Mouse (Mus musculus): Measurements from ENCODE around the gene Cdhr1.
"Not testable (repeated sequence)": the region's sequence is repeated elsewhere in the genome, so short reads cannot be mapped to it uniquely, and the experiment has no call there.

The Cdhr1 gene

DNA sequence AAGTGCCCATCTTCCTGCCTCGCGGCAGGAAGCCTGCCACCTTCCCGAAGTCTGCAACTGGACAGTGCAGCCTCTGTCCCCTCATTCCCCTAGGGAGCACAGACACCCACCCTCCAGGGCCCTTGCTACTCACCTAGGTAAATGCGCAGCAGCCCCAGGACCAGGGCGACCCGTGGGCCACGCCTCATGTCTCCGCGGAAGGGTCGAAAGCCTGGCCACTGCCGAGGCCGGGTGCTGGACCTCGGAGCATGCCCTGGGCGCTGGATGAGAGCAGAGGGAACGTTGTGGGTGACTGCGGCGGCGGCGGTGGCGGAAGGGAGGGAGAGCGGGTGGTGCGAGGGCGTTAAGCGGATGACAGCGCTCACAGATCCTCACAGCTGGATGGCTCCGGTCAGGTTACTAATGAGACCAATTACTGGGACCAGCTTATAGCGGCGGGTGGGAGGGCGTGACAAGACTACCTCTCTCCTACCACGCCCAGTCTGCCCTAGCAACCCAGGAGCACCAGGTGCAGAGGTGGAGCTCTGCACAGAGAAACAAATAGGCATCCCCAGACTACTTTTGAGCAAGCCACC lies at the start of gene Cdhr1:
TSS of gene Cdhr1 (minus strand) at position 392 of the 575 bp plus-strand sequence.
- no peak for DNase-seq

DNA sequence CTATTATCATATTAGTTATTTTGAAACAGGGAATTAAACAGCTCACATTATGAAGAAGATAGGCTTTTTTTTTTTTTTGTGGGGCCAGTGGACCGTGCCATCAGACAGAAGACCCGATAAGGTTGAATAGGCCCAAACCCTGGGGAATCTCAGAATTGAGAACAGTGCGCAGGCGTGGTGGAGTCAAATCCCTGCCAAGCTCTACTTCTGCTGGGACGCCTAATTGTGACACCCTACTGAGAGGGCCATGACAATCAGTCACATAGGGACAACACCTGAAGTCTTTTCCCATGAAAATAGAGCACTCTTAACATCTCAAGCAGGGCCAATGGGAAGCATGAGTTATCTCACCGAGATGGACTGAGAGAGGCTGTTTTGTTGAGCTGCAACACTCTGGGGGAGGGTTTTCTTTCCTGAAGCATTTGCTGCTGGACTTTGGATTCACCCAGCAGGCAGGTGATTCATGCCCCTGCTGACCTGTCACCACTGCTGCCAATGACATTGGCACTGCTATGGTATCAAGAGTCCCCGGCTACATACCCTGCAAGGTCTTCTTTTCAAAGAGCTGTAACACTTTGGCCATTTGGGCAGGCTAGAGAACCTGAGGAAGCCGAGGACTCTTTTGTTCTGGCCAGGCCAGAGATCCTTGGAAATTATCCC lies 41.0 kb upstream of the Cdhr1 start:
- no peak for DNase-seq

DNA sequence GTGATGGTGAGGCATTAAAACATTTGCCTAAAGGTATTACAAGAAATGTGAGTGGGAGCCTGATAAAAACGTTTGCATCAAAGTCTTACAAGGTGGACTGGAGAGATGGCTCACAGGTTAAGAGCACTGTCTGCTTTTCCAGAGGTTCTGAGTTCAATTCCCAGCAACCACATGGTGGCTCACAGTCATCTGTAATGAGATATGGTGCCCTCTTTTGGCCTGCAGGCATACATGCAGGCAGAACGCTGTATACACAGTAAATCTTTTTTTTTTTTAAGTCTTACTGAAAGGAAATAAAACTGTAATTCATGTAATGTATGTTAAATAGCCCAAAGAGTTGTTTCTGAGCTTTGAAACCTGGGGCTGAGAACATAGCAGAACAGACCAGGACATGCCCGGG lies 39.4 kb upstream of the Cdhr1 start:
- DNase-seq: not testable (repeated sequence)

DNA sequence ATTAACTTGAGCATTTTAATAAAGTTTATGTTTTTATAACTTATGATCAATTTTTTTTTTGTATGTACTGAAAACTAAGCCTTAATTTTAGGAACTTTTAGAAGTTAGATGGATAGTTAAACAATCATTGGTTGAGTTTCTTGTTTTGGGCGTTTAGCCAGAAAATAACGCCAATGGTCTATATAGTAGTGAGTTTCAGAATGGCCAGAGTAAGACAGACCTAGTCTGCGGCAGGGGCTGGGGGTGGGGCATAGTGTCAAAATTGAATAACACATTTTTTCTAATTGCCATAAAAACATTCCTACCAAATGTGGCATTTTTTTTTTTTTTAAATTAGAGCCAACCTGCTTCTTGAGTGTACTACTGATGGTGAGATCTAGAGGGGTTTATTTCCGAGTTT lies 38.0 kb upstream of the Cdhr1 start:
- DNase-seq: no peak

DNA sequence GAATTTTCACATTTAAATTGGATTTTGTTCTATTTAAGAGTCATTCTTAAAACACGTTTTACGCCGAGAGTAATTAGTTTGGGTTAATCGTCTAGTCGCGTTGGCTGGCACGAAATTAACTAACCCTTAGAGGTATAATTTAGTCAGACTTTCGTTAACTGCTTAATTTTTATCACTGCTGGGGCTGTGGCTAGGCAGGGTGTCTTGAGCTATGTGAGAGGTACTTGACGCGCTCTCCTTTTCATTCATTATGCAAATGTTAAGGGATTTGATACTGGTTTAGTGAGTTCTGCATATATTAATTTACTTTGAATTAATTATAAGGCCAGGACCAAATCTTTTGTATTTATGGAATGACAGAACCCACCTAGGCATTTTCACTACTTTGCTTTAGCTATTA lies 37.5 kb upstream of the Cdhr1 start:
- no peak for DNase-seq

DNA sequence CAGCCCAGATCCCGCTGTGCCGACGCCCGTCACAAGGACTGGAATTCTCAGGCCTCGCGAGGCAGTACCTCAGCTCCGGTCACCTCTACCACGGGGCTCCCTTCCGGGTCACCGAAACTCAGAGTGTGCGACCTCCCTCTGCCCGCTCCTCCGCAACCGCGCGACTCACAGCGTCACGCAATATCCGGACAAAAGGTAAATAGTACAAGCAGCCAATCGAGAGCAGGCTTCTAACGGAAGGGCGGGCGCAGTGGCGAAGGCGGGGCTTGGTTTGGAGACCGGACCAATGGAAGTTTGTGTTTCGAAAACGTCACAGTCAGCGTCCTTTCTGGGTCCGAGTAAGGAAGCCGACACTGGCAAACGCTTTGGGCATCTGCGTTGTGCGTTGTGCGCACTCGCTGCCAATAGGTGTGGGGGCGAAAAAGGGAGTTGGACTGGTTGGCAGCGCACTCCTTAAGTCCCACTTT lies 37.0 kb upstream of the Cdhr1 start, which contains the start of gene Ghitm:
TSS of gene Ghitm (minus strand) at position 146 of the 467 bp plus-strand sequence.
- peak; percentile 97 to 98 for DNase-seq

DNA sequence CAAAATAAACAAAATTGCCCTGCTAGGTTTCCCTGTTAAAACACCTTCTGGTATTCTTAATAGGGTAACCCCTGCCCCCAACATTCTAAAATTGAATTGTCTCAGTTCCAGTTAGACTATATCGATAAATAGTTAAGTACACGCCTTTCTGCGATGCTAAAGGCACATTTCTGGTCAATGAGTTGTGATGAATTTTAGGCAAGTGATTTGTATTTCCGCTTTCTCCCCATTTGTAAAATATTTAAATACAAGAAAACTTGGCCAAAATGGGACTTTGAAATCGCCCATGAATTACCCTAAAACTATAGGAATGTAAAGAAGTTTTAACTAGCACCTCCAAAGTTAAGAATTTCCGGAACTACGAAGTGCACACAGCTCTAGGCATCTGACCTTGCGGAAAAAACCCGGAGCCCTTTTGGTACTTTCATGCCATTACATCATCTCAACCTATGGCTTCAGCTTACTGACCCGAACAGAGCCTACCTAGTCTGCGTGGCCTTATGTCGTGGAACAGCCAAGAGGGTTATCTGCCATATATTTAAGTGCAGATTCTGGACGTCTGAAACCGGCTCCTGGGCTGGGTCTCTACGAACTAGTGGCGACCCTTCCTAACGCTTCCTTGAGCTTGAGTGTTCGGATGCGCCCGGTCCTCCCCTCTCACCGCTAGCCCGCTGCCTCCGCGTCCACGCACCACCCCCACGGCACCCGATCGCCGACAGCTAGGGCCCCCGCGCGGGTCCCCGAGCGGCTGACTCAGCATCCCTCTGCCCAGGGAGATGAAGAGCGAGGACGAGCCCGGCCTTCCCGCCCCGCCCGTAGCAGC lies 36.4 kb upstream of the Cdhr1 start:
- DNase-seq: peak; percentile 63 to 66

DNA sequence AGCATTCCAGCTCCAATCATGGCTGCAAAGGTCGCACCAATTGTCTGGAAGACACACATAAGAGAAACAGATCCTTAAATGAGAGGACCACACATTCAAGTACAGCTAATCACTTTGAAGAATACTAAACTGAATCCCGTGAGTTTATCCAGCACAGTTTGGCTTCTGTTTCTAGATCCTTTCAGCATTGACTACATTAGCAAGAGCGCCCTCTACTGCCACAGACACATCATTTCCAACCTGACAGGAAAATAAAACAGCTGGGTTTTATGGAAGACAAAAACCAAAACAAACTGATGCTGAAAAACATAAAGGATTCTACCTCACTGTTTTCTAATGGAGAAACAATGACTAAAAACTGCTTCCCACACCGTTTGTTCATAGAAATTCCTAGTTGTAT lies 29.5 kb upstream of the Cdhr1 start:
- DNase-seq: peak; percentile 59 to 62

DNA sequence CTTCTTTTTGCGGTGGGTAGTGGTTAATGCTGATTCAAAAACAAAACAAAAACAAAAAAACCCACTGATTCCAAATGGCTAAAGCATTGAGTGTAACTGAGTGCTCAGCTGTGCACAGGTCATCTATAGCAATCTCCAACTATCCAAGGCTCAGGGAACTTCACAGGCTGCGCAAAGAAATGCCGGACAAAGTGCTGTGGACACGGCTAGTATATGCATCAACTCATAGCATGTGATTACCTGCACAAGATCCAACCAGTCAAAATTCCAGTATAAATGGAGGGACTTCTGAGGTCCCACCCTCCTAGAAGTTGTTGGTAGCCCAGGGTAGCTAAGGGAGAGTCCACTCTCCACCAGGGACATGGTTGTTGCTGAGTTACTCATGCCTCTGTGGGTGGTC lies 21.1 kb upstream of the Cdhr1 start:
- DNase-seq: no peak

DNA sequence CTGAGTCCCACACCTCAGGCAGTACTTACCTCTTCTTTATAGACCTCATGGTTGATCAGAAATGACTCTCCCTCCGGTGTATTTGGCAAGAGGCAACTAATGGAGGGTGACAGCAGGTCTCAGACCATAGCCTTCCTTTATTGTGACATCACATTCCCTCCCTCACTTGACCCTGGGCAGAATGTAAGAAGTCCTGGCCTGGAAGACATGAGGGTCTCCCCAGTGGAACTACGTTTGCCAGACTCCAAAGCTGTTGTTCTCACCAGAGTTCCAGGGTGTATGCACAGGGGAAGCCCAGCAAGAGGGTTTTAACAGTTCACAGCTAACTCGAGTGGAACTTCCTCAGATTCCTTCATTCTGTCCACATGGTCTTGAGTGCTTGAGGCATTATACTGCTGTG lies 15.8 kb upstream of the Cdhr1 start, which contains the start of gene 2610528A11Rik:
TSS of gene 2610528A11Rik (minus strand) at position 101 of the 400 bp plus-strand sequence.
- DNase-seq: no peak

DNA sequence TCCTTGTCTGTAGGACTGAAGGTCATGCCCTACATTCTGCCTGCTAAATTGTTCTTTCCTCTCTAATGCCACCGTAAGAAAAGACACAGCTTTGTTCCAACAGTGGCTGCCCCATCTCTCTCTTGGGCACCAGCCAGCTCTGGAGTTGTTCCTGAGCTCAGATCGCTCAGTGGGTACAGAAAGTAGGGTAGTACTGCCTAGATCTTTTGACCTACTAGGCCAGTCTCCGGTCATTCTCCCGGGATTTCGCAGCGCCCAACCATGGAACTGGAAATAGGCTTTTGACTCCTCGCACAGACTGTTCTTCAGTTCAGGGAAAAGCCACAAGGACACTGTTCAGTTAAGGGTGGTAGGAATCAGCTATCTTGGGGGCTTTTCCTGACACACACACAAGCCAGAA lies 14.8 kb upstream of the Cdhr1 start:
- no peak for DNase-seq

DNA sequence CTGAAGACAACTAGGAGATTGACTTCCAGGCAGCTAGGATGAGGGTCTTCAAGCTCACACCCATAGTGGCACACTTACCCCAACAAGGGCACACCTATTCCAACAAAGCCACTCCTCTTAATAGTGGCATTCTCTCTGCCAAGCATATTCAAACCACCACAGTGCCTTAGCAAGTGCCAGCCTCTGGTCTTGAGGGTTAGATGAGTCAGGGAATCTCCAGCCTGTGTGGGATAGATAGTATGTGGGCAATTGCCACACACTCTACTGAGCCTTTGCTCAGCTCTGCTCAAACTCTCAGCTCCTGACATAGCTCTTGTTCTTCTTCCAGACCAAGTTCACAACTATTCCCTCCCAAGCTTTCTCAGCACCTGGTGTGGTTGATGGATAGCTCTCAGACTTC lies 13.2 kb upstream of the Cdhr1 start:
- DNase-seq: no peak

DNA sequence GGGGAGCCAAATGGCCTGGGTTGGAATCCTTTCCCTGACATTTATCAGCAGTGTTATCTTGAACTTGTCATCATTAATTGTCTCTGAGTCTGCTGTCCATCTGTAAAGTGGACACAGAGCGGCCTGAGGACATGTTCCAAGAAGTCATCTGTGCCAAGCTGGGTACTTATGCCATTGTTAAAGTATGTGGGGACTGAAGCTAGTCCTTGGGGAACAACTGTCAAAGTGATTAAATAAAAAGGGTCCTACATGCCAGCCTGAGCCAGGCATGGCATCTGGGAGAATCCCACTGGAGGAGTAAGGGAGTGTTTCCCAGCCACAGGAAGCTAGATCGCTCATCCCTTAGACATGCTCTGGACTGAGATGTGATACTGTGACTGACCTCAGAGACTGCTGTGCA lies 12.3 kb upstream of the Cdhr1 start:
- no peak for DNase-seq

DNA sequence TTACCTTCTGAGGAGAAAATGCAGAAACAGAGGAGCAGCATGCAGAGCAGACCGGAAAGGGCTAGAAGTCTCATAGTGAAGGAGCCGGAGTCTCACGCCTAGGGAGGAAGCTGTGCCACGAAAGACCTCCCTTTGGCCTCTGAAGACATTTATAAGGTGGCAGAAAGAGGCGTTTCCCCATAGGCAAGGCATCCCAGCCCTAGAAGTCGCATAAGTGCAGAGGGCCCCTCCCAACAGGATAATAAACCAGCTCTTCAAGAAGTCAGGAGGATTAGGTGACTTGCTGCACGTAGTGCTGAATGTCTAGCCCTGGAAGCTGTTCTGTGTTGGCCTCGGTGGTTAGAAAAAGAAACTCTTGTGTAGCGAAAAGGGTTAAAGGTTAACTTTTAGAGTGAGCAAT lies 11.8 kb upstream of the Cdhr1 start:
- DNase-seq: no peak

DNA sequence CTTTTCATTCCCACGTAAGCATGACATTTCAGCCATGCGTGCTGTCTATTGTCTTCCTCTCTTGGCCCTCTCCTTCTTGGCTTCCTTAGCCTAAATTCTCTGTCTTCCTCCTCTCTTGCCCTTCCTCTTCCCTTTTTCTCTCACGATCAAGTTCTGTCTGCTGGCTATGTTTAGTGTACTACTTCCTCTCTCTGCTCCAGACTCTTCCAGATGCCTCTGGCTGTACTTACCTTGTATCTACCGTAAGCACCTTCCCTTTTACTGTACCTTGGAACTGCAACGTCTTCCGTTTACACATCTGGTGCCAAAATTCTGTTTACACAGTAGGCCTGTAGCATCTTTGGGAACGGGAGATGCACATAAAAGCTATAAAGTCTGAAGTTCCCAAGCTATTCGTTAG lies 11.3 kb upstream of the Cdhr1 start:
- no peak for DNase-seq

DNA sequence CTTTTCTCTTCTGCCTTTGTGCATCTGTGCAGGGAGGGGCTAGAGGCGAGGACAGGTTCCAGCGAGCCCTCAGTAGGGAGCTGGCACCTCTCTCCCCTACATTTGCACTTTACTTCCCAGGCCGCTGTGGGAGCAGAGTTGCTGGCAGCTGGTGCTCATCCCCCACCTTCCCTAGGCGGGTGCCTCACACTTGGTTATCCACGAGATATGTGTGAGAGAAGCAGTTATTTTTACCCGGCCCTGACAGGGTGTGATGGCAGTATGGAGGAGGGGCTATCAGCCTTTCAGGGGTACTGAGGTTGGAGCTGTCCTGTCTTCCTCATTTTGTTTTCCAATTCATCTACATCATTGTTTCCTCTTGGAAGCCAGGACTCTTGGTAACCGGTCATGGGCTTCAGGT lies 7.7 kb upstream of the Cdhr1 start:
- DNase-seq: no peak

DNA sequence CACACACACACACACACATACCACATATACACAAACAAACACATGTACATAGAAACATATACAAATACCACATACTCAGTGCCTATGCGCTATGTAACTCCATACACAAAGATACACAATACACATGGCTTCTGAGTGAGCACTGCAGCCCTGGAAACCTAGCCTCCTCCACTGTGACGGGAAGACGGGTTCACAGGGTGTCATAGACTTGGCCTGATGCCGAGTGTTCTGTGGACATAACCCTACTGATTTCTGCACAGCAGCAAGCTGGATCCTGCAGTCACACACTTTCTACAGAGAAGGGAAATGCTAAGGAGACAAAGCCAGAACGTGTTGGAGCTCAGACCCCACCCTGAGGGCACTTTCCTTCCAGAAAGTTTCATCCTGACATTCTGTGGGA lies 6.6 kb upstream of the Cdhr1 start:
- no peak for DNase-seq

DNA sequence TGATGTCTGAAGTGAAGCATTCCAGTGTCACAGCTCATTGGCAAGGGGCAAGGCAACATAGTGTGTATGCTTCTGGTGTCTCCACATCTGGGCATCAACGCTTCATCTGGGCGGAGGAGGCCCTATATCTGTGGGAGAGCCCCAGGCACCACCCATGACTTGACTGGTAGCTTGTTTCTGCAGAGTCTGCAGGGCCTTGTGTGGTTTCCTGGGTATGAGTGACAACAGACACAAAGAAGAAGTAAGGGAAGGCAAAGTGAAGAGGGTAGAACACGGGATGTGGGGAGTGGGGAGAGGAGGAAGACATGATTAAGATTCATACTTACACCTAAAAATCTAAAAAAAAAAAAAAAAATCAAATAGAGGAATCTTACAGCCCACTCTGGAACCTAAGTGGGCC lies 4.3 kb upstream of the Cdhr1 start:
- DNase-seq: no peak

DNA sequence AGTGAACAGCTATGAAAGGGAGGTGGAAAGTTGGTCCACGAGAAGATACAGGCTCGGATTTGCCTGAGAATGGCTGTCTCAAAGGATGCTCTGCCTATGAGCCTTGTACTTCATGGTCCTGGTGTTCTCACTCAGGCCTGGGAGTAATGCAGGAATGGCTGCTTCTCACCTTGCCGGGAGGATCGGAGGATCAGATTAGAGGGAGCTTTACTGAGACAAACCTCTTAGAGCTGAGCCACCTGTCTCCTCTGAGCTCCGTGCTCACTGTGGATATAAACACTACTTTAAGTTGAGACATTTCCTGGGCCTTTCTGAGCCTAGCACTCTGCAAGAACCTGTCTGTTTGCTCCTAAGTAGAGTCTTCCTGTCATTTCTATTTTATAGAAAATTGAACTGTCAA lies 3.4 kb upstream of the Cdhr1 start:
- DNase-seq: no peak

DNA sequence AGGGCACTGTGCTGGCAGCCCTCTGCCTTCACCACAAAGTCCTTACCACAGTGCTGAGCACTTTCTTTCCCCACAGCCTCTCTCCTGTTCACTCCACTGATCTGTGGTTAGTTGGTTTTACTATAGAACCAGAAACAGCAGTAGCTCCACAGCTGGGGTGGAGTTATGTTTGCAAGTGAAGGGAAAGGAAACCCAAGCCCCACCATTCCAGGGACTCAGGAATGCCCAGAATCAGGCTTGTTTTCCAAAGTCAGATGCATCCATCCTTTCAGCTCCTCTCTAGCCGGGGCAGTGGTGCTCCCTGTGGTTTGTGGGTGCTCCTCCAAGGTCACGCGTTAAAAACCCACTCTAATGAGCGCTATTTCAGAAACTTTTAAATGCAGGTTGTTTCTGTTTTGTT lies 2.6 kb downstream of the Cdhr1 start:
- no peak for DNase-seq

DNA sequence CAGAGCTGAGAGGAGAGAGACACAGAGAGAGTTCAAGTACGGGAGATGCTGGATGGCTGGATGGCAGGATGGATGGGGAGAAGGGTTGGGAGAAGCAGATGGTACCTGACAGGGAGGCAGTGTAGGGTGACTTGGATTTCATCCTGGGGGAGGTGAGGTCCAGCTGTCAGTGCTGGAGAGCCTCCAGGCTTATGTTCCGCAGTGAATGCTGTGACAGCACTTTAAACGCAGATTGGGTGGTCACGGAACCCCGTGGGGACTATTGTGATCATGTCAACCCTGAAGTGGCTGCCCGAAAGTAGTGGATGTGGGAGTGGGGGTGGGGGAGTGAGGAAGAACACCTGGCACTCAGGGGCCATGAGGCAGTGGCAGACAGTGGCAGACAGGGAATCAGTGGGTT lies 3.7 kb downstream of the Cdhr1 start:
- no peak for DNase-seq

DNA sequence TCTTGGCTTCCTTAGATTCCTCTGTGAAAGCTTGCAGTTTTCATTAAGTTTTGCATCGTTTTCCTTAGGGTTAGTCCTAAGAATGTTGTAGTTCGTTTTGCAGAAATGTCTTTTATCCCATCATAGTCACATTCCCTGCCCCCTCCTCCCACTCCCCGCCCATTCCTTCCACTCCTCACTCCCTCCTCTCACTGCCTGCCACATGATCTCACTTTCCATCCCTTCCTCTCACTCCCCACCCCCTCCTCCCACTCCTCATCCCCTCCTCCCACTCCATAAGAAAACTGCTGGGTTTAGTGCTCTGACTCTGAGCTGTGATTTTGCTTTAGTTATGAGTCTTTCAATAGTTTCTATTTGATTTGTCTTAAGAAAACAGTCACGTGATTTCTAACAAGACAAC lies 14.4 kb downstream of the Cdhr1 start:
- no peak for DNase-seq

DNA sequence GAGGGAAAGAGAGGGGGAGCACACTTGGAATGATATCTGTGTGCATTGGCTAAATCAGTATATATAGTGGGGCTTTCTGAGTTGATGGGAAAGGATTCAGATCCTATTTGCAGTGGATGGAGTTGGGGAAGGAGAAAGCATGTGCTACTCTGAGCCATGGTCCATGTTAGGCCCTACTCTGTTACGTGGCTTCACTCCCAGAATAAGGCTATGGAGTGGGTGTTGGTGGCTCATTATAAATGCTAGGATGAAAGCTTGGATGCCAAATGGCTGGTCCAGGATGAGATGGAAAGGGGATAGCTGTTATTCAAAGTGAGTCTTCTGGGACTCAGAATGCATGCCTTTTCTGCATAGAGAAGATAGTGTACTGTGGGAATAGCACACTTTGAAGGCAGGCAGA lies 17.4 kb downstream of the Cdhr1 start:
- no peak for DNase-seq

DNA sequence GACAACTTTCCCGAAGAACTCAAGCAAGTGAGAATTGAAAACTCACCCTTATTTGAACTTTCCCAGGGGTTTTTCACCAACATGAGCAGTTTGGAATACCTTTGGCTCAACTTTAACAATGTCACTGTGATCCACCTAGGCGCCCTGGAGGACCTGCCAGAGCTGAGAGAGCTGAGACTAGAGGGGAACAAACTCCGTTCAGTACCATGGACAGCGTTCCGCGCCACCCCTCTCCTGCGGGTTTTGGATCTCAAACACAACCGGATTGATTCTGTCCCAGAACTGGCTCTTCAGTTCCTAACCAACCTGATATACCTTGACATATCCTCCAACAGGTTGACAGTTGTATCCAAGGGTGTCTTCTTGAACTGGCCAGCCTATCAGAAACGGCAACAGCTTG lies 29.6 kb downstream of the Cdhr1 start:
- DNase-seq: no peak

Measured in B cell, adult 2 months (primary cell).